Mouse (Mus musculus) gastrocnemius, adult 18-20 months (tissue): Measurements from ENCODE around the gene Gm20388. TPM values are rescaled to one million over a fixed set of nuclear protein-coding genes. Genes with fewer than 3 reads are reported as not detected.

Source experiments
- DNase-seq: peaks from one replicate; pipeline ENCODE4 v3.0.0; 2021; ENCODE audit warnings: low spot score
- total RNA-seq, 2 experiments: library from RNA; stranded (reverse); gene quantifications; 2 replicates each; pipeline ENCODE4 v1.2.3; 2021

Gm20388 gene
- total RNA-seq, 2 experiments from 2014 or later: 10.5 to 12.3 TPM

DNA sequence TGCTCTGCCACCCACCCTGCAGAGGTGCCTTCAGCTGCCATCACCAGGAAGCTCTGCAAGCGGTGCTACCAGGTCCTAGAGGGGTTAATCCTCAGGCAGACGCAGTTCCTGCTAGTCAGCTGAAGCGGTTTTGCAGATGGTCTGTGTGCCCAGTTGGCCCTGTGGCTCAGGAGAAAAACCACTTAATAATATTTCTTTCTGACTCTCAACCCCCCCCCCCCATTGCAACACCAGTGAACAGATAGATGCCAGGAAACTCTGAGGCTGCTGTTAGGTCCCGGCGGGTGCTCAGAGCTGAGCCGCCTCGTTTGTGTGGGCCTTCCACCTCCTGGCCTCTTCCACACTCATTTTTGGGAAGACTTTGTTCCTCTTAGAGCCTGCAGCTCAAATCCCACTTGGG is 2124.9 kb downstream of the Gm20388 start:
- no peak for DNase-seq

DNA sequence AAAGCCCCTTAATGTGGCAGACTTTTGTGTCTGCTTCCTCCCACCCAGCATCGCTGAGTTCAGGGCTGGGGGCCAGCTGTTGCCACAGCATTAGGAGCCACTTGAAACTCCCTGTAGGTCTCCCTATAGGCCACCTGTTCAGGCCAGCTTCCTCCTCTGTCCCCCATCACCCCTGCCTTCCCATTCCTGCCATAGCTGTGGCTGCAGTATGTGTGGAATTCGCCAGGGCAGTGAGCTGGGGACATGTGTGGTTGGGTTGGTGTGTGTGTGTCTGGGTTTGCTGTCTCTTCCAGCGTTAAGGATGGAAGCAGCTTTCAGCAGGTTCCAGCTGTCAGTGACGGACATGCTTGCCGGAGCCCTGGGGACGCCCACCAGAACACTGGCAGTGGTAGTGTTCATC is 2125.7 kb downstream of the Gm20388 start:
- DNase-seq: no peak

DNA sequence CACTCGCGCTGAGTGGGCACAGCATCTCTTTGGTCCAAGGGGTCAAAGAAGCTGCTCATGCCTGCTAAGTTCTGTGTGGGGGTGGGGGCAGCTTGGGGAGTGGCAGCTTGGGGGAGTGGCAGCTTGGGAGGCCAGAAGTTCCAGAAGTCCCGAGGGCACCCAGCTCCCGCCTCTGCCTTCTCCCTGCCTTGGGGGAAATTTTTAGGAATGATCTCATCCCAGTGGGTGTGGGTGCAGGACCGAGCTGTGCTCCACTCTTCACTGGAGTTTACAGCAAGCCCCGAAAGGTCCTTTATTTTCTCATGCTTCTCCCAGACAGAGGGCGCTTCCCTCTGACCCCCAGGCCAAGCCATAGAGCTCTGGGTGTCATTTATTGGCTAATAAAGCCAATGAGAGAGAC is 2126.6 kb downstream of the Gm20388 start:
- DNase-seq: no peak

DNA sequence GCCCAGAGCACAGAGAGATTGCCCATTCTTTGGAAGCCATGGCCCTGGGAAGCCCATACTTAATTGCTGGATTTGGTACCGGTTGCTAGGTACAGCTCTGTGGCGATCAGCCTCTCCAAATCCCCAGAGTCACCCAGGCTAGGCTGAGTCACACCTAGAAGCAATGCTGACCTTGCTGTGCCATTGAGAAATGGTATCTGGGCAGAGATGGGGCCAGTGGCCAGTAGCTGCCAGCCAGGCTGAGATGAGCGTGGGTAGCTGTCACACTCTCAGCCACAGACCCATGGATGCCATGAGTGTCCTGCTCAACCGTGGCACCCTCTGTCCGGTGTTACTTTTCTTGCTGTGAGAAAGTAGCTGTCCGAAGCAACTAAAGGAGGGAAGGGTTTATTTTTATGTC is 2127.4 kb downstream of the Gm20388 start:
- no peak for DNase-seq

DNA sequence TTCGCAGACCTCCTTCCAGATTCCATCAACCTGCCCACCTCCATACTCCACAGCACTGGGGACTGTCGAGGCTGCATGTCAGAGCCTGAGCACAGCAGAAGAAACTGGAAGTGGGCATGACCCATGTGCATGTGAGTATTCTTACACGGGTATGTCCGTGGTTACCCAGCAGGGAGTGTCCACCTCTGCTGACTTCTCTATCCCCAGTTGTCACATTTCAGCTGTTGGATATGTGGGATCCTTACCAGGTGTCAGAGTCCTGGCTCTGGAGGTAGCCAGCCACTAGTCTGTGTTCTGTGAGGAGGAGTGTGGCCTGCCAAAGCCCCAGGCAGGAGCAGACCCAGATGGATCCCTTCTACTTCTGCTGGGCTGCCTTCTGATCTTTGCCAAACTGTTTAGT is 2128.8 kb downstream of the Gm20388 start:
- no peak for DNase-seq

DNA sequence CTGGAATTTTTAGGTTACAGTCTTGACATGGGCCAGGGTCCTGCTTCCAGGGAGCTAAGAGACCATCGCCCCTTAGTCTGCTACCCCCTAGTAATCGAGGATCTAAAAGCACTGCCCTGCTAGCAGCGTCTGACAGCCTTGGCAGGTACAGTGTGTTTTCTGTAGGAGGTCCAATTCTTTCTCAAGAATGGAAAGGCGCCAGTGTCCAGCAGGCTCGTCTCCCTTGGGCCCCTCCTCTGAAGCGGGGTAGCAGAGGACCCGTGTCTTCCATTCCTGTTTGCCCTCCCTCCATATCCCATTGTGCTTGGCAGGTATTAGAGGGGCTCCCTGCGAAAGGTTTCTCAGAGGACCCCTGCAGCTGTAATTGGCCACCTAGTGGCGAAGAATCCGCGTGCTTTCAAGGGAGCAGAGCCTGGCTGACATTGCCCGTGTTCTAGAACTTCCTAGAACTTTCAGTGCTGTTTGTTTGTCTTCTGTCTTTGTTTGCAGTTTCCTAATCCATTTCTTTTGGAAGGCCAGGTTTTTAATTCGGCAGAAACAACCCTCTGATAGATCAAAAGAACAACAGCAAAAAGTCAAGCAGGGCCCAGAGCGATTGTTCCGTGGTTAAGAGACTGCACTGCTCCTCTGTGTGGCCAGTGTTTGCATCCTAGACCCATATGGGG is 2136.7 kb downstream of the Gm20388 start:
- peak; percentile 69 for DNase-seq

DNA sequence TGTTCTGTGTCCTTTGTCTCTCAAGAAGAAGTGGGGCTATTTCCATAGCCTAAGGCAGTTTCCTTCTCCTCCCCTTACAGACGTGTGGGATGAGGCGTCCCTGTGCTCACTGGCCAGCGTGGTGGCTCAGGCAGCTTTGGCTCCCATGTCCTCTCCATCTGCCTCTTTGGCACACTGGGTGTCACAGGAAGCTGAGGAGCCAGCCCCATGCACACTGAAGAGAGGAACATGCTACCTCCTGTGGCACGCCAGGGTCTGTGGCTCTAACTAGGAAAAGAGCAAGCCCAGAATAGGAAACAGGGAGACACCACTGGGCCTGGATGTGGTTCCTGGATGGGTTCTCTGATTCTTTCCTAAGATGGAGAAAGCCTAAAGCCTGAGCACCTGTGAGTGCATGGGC is 2138.6 kb downstream of the Gm20388 start:
- no peak for DNase-seq

DNA sequence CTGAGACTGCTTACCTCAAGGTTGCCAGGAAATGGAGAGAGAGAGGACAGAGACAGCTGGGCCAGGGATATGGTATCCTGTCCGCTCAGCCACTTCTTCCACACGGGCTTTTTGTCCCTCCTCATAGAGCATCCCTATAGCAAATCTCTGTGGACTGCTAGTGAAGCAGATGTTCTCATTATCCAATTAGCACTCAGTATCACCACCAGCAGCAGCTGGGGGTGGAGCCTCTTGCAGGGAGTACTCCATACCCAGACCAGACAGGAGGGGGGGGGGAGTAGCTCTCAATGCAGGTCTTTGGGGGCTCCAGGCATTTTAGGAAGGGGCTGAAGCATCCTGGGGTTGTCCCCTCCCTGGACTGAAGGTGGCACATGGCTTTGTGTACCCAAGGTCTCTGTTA is 2139.3 kb downstream of the Gm20388 start:
- no peak for DNase-seq

DNA sequence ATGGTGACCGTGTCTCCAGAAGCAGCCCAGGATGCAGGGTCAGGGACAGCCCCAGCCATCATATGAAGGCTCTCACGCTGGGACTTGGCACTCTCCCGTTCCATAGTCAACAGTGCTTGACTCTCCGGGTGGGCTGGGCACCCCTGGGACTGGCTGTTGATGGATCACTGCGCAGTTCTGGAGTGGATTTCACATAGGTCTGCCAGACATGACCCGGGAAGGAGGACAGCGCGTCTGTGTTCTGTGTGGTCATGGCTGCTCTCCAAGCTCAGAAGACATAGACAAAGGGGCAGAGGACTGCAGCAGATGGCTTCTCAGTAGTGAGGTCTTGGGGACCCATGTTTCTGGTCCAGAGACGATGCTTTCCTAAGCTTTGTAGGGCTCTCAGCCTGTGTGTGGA is 2140.0 kb downstream of the Gm20388 start:
- no peak for DNase-seq

DNA sequence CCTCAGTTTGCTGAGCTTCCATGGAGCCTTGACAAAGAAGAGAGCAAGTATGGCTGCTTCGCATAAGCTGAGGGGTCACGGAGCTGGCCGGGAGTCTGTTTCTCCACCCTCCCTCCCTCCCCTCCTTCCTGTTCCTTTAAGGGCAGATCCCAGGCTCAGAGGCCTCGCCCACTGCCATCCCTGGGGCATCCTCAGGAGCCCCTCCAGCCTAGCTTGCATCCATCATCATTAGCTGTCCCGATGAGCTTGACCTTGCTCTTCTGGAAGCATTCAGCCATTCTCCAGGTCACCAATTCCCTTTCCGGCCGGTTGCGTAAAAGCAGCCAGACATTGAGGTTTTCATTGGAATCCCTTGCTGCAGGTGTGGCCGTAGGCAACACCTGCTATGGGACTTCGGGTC is 2144.7 kb downstream of the Gm20388 start:
- no peak for DNase-seq

DNA sequence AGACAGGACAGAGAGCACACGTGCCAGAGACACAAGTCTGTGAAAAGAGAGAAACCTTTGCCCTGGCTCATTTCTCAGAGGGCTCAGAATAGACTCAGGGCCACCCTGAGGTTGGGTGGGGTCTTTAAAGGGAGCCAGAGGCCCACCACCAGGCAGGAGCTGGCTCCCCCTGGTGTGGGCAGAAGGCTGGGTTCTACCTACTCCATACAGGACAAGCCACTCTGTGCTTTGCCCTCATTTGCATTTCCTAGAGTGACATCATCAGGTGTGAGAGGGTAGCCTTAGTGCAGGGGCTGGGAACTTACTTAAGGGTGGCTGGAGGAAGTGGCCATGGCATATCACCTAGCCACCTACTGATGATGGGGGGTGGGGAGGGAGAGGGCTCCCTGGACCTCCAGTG is 2145.5 kb downstream of the Gm20388 start:
- no peak for DNase-seq

DNA sequence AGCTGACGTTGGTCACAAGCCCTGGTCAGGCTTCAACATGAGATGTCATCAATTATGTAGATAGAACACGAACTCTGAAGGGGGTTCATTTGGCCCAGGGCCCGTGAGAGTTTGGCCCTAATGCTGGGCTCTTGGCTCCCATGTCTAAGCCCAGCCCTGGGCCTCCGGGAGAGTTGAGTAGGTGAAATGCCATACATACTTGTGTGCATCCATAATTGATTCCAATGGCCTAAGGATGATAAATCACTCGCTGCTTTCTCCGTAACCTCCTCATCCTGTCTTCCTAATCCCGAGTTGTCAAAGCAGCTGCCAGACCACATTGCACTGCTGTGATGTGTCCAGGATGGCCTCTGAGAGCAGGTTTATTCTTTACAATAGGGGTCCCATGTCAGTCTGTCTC is 2146.2 kb downstream of the Gm20388 start:
- DNase-seq: no peak

DNA sequence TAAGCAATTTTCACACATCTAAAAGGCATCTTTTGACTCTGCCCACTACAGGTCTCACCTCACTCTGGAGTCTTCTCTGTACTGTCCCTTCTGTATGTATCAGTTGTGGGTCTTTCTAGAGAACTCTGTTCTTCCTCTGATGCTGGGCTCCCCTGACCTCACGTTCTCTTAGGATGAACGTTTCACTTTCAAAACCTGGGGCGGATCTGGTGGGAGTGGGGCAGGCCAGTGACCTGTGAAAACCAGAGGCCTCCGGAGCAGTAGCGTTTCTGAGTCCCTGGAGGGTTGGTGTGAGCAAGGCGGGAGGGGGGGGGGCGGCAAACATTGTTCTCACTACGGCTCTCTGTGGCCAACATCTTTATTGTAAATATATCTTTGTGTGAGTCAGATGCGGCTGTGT is 2147.9 kb downstream of the Gm20388 start:
- no peak for DNase-seq

DNA sequence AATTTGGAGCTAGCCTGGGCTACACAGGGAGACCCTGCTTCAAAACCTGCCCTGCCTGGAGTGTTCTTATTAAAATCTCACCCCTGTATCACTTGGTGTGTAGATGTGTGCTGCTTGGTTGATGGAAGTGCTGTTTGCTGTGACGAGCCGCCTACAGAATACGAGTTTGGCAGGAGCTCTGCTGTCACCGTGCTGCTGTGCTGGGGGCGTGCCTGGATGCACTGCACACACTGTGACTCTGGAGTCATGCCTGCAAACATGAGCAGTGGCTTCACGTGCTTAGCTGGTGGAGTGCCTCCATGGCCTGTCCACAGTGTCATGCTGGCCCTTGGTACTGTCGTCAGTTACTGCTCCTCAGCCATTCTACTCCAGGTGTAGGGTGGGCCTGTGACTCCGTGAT is 2148.3 kb downstream of the Gm20388 start:
- DNase-seq: no peak

DNA sequence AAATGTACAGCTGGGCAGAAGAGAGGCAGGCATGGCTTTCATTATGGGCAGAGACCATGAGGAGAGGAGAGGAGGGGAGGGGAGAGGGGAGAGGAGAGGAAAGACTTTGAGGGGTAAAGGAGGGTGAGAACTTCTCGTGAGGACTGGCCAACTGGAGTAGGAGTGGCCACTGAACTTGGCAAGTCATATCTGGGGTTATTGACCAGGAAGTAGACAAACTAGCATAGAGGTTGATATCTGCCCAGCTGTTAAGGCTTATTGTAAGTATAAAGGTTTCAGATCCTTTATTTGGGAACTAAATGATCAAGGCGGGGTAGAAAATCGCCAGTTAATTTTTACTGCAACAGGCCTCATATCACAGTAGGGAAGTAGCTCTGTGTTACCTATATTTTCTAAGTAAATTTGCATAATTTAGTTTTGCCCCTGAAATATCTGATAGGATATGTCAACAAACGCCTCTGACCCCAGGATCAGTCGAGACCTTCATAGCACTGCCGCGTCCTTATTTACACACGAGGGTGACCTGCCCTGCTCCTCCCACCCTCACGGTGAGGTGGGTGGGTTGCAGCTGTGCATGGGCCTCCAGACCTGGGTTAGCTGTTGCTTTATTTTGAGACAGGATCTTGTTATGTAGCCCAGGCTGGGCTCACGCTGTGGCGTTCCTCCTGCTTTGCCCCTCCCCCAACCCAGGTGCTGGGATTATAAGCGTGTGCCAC is 2152.0 kb downstream of the Gm20388 start:
- no peak for DNase-seq

DNA sequence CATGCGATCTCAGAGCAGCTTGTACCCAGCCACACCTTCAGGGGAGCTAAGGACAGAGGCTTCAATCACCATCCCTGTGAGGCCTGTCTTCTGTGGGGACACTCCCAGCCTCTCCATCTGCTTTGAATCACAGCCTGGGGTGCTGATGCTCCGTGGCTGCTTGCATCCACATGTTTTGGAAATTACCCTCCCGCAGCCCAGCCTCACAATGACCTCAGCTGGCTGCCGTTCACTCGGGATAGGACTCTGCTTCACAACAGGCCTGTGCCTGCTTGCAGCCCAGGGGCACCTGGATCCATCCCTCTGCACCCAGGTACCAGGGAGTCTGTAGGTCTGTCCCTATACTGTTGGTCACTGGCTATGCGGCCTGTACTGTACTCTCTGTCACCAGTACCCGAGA is 2153.7 kb downstream of the Gm20388 start:
- peak; percentile 51 for DNase-seq

DNA sequence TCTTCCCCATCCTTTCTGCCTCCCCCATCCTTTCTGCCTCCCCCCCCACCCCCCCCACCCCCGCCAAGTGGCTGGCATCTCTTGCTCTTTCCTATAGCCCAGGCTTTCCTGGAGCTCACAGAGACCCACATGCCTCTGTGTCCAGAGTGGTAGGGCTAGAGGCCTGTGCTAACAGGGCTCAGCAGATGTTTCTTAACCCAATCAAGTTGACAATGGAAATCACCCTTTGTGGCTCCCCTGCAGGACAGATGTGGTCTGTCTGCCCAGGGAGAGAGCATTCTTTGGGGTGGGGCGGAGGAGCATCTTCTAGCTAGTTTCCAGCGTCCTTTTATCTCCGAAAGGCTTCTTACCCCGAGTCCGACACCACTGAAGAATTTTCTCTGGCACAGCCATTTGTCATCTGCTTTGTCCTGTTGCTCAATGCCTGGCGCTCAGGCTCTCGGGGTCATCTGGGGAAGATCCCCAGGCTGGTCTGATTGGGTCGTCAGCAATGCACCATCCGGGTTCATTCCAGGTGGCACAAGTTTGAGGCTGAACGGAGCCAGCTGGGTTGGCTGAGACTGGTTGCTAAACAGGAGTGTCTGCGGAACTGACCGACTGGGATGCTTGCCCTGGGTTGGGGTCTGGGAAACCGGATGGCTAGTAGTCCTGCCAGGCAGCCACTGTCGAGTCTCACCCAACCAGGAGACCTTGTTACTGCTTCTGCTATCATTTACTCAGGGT is 2157.3 kb downstream of the Gm20388 start:
- no peak for DNase-seq

DNA sequence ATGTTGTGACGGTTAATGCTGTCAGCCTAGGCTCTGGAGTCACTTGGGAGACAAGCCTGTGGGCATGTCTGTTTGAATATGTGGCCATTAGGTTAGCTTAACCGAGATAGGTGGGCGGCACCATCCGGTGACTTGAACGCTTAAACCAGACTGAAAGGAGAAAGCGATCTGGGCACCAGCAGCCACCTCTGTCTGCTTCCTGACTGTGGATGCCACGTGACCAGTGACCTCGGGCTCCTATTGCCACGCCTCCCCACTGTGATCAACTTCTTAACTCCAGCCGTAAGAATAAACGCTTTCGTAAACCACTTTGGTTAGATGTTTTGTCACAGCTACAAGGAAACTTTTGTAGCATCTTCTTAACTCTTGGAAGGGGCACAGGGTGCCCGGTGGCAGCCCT is 2158.0 kb downstream of the Gm20388 start:
- DNase-seq: no peak

DNA sequence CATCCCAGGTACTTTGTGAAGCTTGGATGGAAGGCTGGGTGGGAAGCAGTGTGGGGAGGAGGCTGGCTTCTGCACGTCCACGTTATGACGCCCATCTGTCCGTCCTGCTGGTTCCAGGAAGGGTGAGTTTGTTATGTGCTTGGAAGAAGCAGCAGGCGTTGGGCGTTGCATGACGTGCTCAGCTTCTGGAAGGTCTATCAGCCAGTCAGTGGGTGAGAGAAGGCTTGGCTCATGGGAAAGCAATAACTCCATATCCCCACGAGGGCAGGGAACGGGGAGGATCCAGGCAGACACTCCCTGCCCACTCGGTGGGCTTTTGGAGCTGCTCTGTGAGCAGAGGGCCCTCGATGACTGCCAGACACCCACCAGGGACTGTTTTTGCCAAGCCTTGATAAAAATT is 2158.6 kb downstream of the Gm20388 start:
- no peak for DNase-seq

DNA sequence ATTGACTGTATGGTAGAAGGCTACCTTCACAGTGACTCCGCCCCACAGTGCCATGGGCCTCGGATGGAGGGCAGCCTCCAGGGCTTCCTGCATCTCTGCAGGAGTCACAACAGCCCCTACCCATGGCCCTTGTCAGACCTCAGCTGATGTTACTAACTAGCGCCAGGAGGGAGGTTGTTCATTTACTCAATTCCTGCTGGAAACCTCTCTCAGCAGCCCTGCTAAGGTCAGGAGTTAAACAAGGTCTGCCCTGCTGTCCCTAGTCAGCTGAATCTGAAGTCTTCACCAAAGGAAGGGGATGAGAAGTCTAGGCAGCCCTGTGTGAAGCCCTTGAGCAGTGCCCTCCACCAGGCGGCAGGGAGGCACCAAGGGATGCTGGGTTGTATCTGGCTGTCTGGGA is 2160.6 kb downstream of the Gm20388 start:
- no peak for DNase-seq

DNA sequence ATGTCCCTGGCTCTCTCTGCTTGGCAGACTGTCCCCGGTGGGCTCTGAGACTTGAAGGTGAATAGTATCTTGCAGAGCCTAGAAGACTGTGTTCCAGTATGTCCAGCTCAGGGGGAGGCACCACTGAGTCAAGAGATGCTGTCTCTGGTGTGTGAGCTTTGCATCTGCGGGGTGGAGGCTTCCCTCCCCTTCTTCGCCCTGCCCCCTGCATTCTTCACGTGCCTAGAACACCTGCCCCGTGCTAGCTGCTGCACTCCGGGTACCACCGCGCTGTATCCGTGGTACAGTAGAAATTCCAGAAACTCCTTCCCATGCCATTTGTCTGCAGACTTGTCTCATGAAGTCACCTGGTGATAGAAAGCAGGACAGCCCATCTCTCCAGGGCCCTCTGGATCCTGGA is 2163.3 kb downstream of the Gm20388 start:
- DNase-seq: no peak

DNA sequence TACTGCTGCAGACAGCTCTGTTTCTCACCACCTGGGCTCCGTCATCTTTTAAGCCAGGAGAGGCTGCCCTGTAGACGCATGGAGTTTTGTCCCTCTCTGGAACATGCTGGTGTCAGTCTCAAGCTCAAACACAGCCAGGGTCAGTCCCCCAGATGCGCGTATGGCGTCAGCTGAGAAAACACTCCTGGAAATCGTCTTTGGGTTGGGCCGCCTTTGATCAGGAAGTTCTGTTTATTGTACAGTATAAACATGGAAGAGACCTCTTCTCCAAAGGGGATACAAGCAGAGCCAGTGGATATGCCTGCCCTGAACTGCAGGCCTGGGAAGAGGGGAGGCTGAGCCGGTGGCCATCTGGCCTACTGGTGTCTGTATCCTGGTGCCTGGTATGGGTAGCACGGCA is 2163.8 kb downstream of the Gm20388 start:
- DNase-seq: no peak

DNA sequence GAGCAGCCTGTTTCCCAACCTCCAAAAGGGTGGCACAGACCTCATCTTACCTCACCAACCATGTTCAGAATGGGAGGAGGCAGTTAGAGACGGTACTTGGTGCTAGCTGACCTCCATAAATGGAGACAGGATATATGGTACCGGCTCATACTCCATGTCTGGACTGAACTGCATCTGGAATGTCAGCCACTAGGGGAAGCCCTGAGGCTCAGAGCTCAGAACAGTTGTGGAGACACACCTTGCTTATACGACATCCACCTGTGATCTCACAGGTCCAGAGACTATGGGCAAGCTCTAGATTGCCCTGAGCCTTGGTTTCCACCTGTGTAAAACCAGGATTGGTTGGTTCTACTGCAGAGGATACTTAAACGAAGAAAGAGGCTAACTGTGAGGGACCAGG is 2164.3 kb downstream of the Gm20388 start:
- DNase-seq: no peak
